Mouse (Mus musculus): ENCODE results near the gene Ifrd2. TPM values are rescaled to one million over a fixed set of nuclear protein-coding genes. Genes with fewer than 3 reads are reported as not detected.
A peak's percentile ranks its signal among the peaks of the same experiment; 100 is the strongest.
"Not testable (repeated sequence)": the region's sequence is repeated elsewhere in the genome, so short reads cannot be mapped to it uniquely, and the experiment has no call there.

Gene Ifrd2
- polyA plus RNA-seq, 1 experiment, result 71.7 TPM

DNA sequence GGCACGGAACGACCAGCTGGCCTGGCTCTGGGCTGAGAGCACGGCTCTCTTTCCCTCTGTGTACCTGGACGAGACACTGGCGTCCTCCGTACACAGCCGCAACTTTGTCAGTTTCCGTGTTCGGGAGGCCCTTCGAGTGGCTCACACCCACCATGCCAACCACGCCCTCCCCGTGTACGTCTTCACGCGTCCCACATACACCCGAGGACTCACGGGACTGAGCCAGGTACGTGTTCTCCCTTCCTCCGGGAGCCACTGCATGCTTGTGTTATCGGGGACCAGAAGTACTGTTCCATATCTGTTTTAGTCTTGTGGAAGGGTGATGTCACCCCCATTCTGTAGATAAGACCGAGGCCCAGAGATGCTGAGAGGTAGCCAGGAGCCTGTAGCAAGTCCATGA, 16.6 kb upstream of the Ifrd2 start:
- Histone ChIP-seq H3K36me3 (ENCODE audit: control insufficient read depth, insufficient read depth) (peaks cover 10% of the 10 kb centered on the region), H3ac (ENCODE audit: control insufficient read depth, insufficient read length, low read depth) (no peak overlapping the region), H3K79me3 (ENCODE audit: low read depth) (peaks cover 12% of the 10 kb centered on the region), H3K4me3 (ENCODE audit: insufficient read depth, poor library complexity, severe bottlenecking) (no peak overlapping the region), H3K79me2 (ENCODE audit: control insufficient read depth, insufficient read depth) (peaks cover 26% of the 10 kb centered on the region), H3K27me3 (ENCODE audit: control insufficient read depth, insufficient read depth, insufficient read length) (no peaks in the 10 kb centered on the region)
- TF ChIP-seq CEBPB (IDR thresholded peaks at IDR 0.05; ENCODE audit: low read depth) (no peak), USF1 (IDR thresholded peaks at IDR 0.05; ENCODE audit: low read depth) (no peak), CTCF (IDR thresholded peaks at IDR 0.05; ENCODE audit: control insufficient read depth, insufficient read depth, insufficient read length) (no peak), FOSL1 (IDR thresholded peaks at IDR 0.05; ENCODE audit: insufficient read depth, low read length, poor library complexity, severe bottlenecking) (no peak)

GRCm38 (mm10) chr9:107571534-107572326, 15.7 kb upstream of the Ifrd2 start:
- no peaks in the 10 kb centered on the region for H3K27me3 ChIP-seq (ENCODE audit: control insufficient read depth, insufficient read depth, insufficient read length)
- H3K36me3 ChIP-seq (ENCODE audit: control insufficient read depth, insufficient read depth), result peaks cover 10% of the 10 kb centered on the region
- peaks cover 12% of the 10 kb centered on the region for H3K79me3 ChIP-seq (ENCODE audit: low read depth)
- no peak for TF ChIP-seq USF1 (IDR thresholded peaks at IDR 0.05; ENCODE audit: low read depth)
- TF ChIP-seq CEBPB (IDR thresholded peaks at IDR 0.05; ENCODE audit: low read depth), result no peak
- no peak for TF ChIP-seq MYOD1 (IDR thresholded peaks at IDR 0.05; ENCODE audit: control insufficient read depth, insufficient read length, low read depth)
- no peak for TF ChIP-seq MYOG (IDR thresholded peaks at IDR 0.05; ENCODE audit: control insufficient read depth, extremely low read depth, insufficient read length)
- no peak for TF ChIP-seq CTCF (IDR thresholded peaks at IDR 0.05; ENCODE audit: control insufficient read depth, insufficient read depth, insufficient read length)
- TF ChIP-seq MAX (IDR thresholded peaks at IDR 0.05), result no peak
- no peak for TF ChIP-seq FOSL1 (IDR thresholded peaks at IDR 0.05; ENCODE audit: insufficient read depth, low read length, poor library complexity, severe bottlenecking)
- no peak overlapping the region for H3K4me3 ChIP-seq (ENCODE audit: insufficient read depth, poor library complexity, severe bottlenecking)
- H3K79me2 ChIP-seq (ENCODE audit: control insufficient read depth, insufficient read depth), result peaks cover 26% of the 10 kb centered on the region
- H3ac ChIP-seq (ENCODE audit: control insufficient read depth, insufficient read length, low read depth), result no peak overlapping the region

DNA sequence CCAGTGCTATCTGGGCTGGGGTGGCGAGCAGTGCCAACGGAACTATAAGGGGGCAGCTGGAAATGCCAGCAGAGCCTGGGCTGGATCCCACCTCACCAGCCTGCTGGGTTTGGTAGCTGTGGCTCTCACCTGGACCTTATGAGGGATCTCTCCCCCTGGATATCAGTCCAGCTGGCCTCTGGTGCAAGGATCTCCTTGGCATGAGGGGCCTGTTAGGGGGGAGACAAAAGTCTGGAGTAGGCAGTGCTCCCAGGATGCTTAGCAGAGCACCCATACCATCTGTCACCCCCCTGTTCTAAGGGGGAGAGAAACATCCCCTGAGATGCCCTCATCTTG, 15.1 kb upstream of the Ifrd2 start:
- H3ac ChIP-seq (ENCODE audit: control insufficient read depth, insufficient read length, low read depth), result no peak overlapping the region
- H3K36me3 ChIP-seq (ENCODE audit: control insufficient read depth, insufficient read depth), result peaks cover 10% of the 10 kb centered on the region
- no peak overlapping the region for H3K4me3 ChIP-seq (ENCODE audit: insufficient read depth, poor library complexity, severe bottlenecking)

DNA sequence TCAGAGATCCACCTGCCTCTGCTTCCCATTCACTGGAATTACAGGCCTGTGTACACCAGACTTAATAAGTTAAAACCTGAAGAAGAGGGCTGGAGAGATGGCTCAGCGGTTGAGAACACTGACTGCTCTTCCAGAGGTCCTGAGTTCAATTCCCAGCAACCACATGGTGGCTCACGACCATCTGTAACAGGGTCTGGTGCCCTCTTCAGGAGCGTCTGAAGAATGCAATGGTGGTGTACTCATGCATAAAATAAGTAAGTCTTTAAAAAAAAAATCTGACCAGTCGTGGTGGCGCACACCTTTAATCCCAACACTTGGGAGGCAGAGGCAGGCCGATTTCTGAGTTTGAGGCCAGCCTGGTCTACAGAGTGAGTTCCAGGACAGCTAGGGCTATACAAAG, 13.7 kb upstream of the Ifrd2 start:
- not testable (repeated sequence) for H3K27me3 ChIP-seq (ENCODE audit: control insufficient read depth, insufficient read depth, insufficient read length); H3ac ChIP-seq (ENCODE audit: control insufficient read depth, insufficient read length, low read depth); H3K4me3 ChIP-seq (ENCODE audit: insufficient read depth, poor library complexity, severe bottlenecking); H3K36me3 ChIP-seq (ENCODE audit: control insufficient read depth, insufficient read depth)
- Histone ChIP-seq H3K79me2 (ENCODE audit: control insufficient read depth, insufficient read depth) (peaks cover 26% of the 10 kb centered on the region), H3K79me3 (ENCODE audit: low read depth) (peaks cover 12% of the 10 kb centered on the region)

More for the DNA sequence above, 15.1 kb upstream of the Ifrd2 start:
- Histone ChIP-seq H3K79me3 (ENCODE audit: low read depth) (peaks cover 12% of the 10 kb centered on the region), H3K27me3 (ENCODE audit: control insufficient read depth, insufficient read depth, insufficient read length) (no peaks in the 10 kb centered on the region), H3K79me2 (ENCODE audit: control insufficient read depth, insufficient read depth) (peaks cover 26% of the 10 kb centered on the region)
- no peak for TF ChIP-seq USF1 (IDR thresholded peaks at IDR 0.05; ENCODE audit: low read depth)

GRCm38 (mm10) chr9:107575579-107576356, 11.7 kb upstream of the Ifrd2 start:
- no peaks in the 10 kb centered on the region for H3K27me3 ChIP-seq (ENCODE audit: control insufficient read depth, insufficient read depth, insufficient read length)
- H3K4me3 ChIP-seq (ENCODE audit: insufficient read depth, poor library complexity, severe bottlenecking), result no peak overlapping the region
- H3ac ChIP-seq (ENCODE audit: control insufficient read depth, insufficient read length, low read depth), result no peak overlapping the region
- peaks cover 10% of the 10 kb centered on the region for H3K36me3 ChIP-seq (ENCODE audit: control insufficient read depth, insufficient read depth)
- peaks cover 10% of the 10 kb centered on the region for H3K79me2 ChIP-seq (ENCODE audit: control insufficient read depth, insufficient read depth)
- TF ChIP-seq MYOG (IDR thresholded peaks at IDR 0.05; ENCODE audit: control insufficient read depth, extremely low read depth, insufficient read length), result no peak
- no peak for TF ChIP-seq CTCF (IDR thresholded peaks at IDR 0.05; ENCODE audit: control insufficient read depth, insufficient read depth, insufficient read length)
- TF ChIP-seq USF1 (IDR thresholded peaks at IDR 0.05; ENCODE audit: low read depth), result no peak
- peaks cover 2% of the 10 kb centered on the region for H3K79me3 ChIP-seq (ENCODE audit: low read depth)

- Histone ChIP-seq H3K4me3 (ENCODE audit: insufficient read depth, poor library complexity, severe bottlenecking) (no peak within 1 kb of the TSS), H3K27me3 (ENCODE audit: control insufficient read depth, insufficient read depth, insufficient read length) (no peaks in the 10 kb centered on the region), H3K79me3 (ENCODE audit: low read depth) (peaks cover 2% of the 10 kb centered on the region), H3K79me2 (ENCODE audit: control insufficient read depth, insufficient read depth) (peaks cover 10% of the 10 kb centered on the region), H3K36me3 (ENCODE audit: control insufficient read depth, insufficient read depth) (peaks cover 10% of the 10 kb centered on the region), H3ac (ENCODE audit: control insufficient read depth, insufficient read length, low read depth) (peak within 1 kb of the TSS; percentile 46)
- TF ChIP-seq MYOG (IDR thresholded peaks at IDR 0.05; ENCODE audit: control insufficient read depth, extremely low read depth, insufficient read length) (no peak), MYOD1 (IDR thresholded peaks at IDR 0.05; ENCODE audit: control insufficient read depth, insufficient read length, low read depth) (no peak), FOSL1 (IDR thresholded peaks at IDR 0.05; ENCODE audit: insufficient read depth, low read length, poor library complexity, severe bottlenecking) (no peak), MAX (IDR thresholded peaks at IDR 0.05) (no peak), CTCF (IDR thresholded peaks at IDR 0.05; ENCODE audit: control insufficient read depth, insufficient read depth, insufficient read length) (no peak), CEBPB (IDR thresholded peaks at IDR 0.05; ENCODE audit: low read depth) (no peak), USF1 (IDR thresholded peaks at IDR 0.05; ENCODE audit: low read depth) (no peak)
These were observed 10.9 kb upstream of the Ifrd2 start, which contains the start of gene Hyal1 for GRCm38 (mm10) chr9:107576357-107577107. Hyal1 (plus strand) TSS chr9:107576927.
